Comparison of ENCODE assay signal across 9 mouse cellular contexts in genomic region chr12:112830570-112830969, GRCm38 (mm10). TPM values are rescaled to one million over a fixed set of nuclear protein-coding genes. Genes with fewer than 3 reads are reported as not detected.
DNase-seq lines count a peak whose midpoint lies in the region; ATAC-seq and TF ChIP-seq lines count a peak whose summit lies in the region.
"Had no signal": no experiment of that assay in that cellular context is flagged by ENCODE, and none has a peak within 500 bp of the region (broad histone marks: within the 10 kb centered on the region; RNA-seq: fewer than 3 reads in every experiment).

No protein-coding gene starts in this region.

- no peak overlapping the region for H3K27ac ChIP-seq in forebrain, embryonic 16.5 days (ENCODE audit: low read length)
- H3K27ac ChIP-seq in liver, postnatal 0 days (ENCODE audit: low read depth) = 0 out of 2 replicates have a peak overlapping the region, but pooled peaks have one; percentile 80
- no peak overlapping the region for H3K27ac ChIP-seq in thymus, adult 2 months (ENCODE audit: control insufficient read depth, insufficient read depth, low read length)

- H3K36me3 ChIP-seq in E14TG2a.4 (ENCODE audit: insufficient read depth, low read length) = peaks cover 42% of the 10 kb centered on the region
- no peaks in the 10 kb centered on the region; the same call in 1 of the 2 replicates for H3K36me3 ChIP-seq in forebrain, embryonic 16.5 days (ENCODE audit: control insufficient read depth, insufficient read depth)
- peaks cover 19% of the 10 kb centered on the region for H3K36me3 ChIP-seq in liver, postnatal 0 days (replicated peaks; ENCODE audit: insufficient read depth, low read length)
- peaks cover 5% of the 10 kb centered on the region; the same call in 1 of the 2 replicates for H3K36me3 ChIP-seq in thymus, adult 2 months (ENCODE audit: control insufficient read depth, insufficient read depth, low read length)

- no peak for TF ChIP-seq POLR2A in thymus, adult 2 months (IDR thresholded peaks at IDR 0.05; ENCODE audit: control insufficient read depth, extremely low read depth, insufficient read depth, low read length, poor library complexity)

- WGBS in forebrain, embryonic 16.5 days = 87% methylated on average over 3 of the region's 3 CpGs
- WGBS in liver, postnatal 0 days (ENCODE audit: insufficient replicate concordance) = 87% methylated on average over 3 of the region's 3 CpGs
- WGBS in thymus, adult 2 months = 59% methylated on average over 3 of the region's 3 CpGs

- no peak for TF ChIP-seq CTCF in E14TG2a.4 (conservative IDR thresholded peaks at IDR 0.05; ENCODE audit: low read length)
- no peak for TF ChIP-seq CTCF in liver, postnatal 0 days (IDR thresholded peaks at IDR 0.05; ENCODE audit: low read depth)
- TF ChIP-seq CTCF in thymus, adult 2 months (IDR thresholded peaks at IDR 0.05; ENCODE audit: borderline replicate concordance, control insufficient read depth, extremely low read depth, insufficient read depth, low read length, poor library complexity) = no peak

- H3K9me3 ChIP-seq in E14TG2a.4 (ENCODE audit: low read length) = no peaks in the 10 kb centered on the region
- H3K9me3 ChIP-seq in forebrain, embryonic 16.5 days (ENCODE audit: control insufficient read depth, low read length) = no peaks in the 10 kb centered on the region
- no peaks in the 10 kb centered on the region for H3K9me3 ChIP-seq in liver, postnatal 0 days (ENCODE audit: low read length)

- peak overlapping the region; percentile 77 for H3K9ac ChIP-seq in forebrain, embryonic 16.5 days (replicated peaks; ENCODE audit: low read depth, low read length)
- H3K9ac ChIP-seq in liver, postnatal 0 days (replicated peaks) = peak overlapping the region; percentile 76

- DNase-seq in heart, adult 11 months = peak; percentile 87
- DNase-seq in heart, postnatal 14 days = no peak
- DNase-seq in liver, postnatal 0 days = no peak
- no peak for DNase-seq in thymus, postnatal 0 days (ENCODE audit: low spot score)
- no peak for DNase-seq in spleen, postnatal 4 days (ENCODE audit: low spot score in 2 of 2)
- DNase-seq in thymus, adult 2 months = no peak
- DNase-seq: kidney, postnatal 4 days had no signal

- peak overlapping the region; percentile 71 for H3K4me2 ChIP-seq in forebrain, embryonic 16.5 days (ENCODE audit: low read length)
- H3K4me2 ChIP-seq in liver, postnatal 0 days (ENCODE audit: low read depth, low read length) = peak overlapping the region; percentile 79

- ATAC-seq in forebrain, embryonic 16.5 days = no peak
- no peak for ATAC-seq in liver, postnatal 0 days

- peak overlapping the region; percentile 88 for H3K4me3 ChIP-seq in E14TG2a.4 (replicated peaks; ENCODE audit: low read length)
- peak overlapping the region; percentile 96 for H3K4me3 ChIP-seq in forebrain, embryonic 16.5 days (replicated peaks; ENCODE audit: low read length)
- peak overlapping the region; percentile 86 for H3K4me3 ChIP-seq in liver, postnatal 0 days (ENCODE audit: low read depth, low read length)
- H3K4me3 ChIP-seq in thymus, adult 2 months (ENCODE audit: control insufficient read depth, insufficient read depth, low read length) = no peak overlapping the region

- no peak for TF ChIP-seq EP300 in liver, postnatal 0 days (IDR thresholded peaks at IDR 0.05; ENCODE audit: low read depth)

- H3K27me3 ChIP-seq in E14TG2a.4 (ENCODE audit: insufficient read depth, low read length) = no peaks in the 10 kb centered on the region
- H3K27me3 ChIP-seq in forebrain, embryonic 16.5 days (replicated peaks; ENCODE audit: control insufficient read depth, insufficient read depth, low read length) = no peaks in the 10 kb centered on the region
- H3K27me3 ChIP-seq in liver, postnatal 0 days (ENCODE audit: insufficient read depth, low read length) = no peaks in the 10 kb centered on the region
- H3K27me3 ChIP-seq in thymus, adult 2 months (ENCODE audit: control insufficient read depth, insufficient read depth, low read length) = no peaks in the 10 kb centered on the region

- intact Hi-C loops in heart, postnatal 14 days (cut with DNase I) = no loop called here

- H3K4me1 ChIP-seq in E14TG2a.4 (replicated peaks; ENCODE audit: low read depth, low read length) = peaks cover 59% of the 10 kb centered on the region
- peaks cover 43% of the 10 kb centered on the region for H3K4me1 ChIP-seq in forebrain, embryonic 16.5 days (replicated peaks; ENCODE audit: control insufficient read depth, insufficient read depth, low read length)
- peaks cover 31% of the 10 kb centered on the region for H3K4me1 ChIP-seq in liver, postnatal 0 days (ENCODE audit: insufficient read depth)
- H3K4me1 ChIP-seq in thymus, adult 2 months (replicated peaks; ENCODE audit: control insufficient read depth, insufficient read depth, low read length) = peaks cover 21% of the 10 kb centered on the region

RNA-seq across cellular contexts. Expression of gene Cdca4, which starts 1.3 kb away (rescaled TPM):
- total RNA-seq in heart, postnatal 14 days (2021) = 10 to 100 TPM in 1 of 2 experiments, 1 to 10 TPM in 1; 7.8 to 12.1 TPM
- polyA plus RNA-seq in forebrain, embryonic 16.5 days (2015; fragmentation: Nextera tagmentation; extraction: Ambion mirVana) = 71.0 and 80.9 TPM in 2 replicates
- polyA plus RNA-seq in liver, postnatal 0 days (2015; fragmentation: Nextera tagmentation; extraction: Ambion mirVana) = 29.8 and 30.4 TPM in 2 replicates
- 147 and 151 TPM in 2 replicates for polyA plus RNA-seq in thymus, postnatal 0 days (2015; fragmentation: Nextera tagmentation; extraction: Ambion mirVana)
- polyA plus RNA-seq in thymus, adult 2 months (2012; rRNA removed) = 124 and 126 TPM in 2 replicates

RNA-seq across cellular contexts. Expression of gene Clba1, which starts 21.8 kb away (rescaled TPM):
- total RNA-seq in heart, postnatal 14 days (2021) = 1 to 10 TPM; 1.9 to 2.2 TPM
- polyA plus RNA-seq in forebrain, embryonic 16.5 days (2015; fragmentation: Nextera tagmentation; extraction: Ambion mirVana) = 14.3 and 17.3 TPM in 2 replicates
- polyA plus RNA-seq in liver, postnatal 0 days (2015; fragmentation: Nextera tagmentation; extraction: Ambion mirVana) = 0.69 TPM in 2 replicates
- polyA plus RNA-seq in thymus, postnatal 0 days (2015; fragmentation: Nextera tagmentation; extraction: Ambion mirVana) = 4.8 and 4.9 TPM in 2 replicates
- polyA plus RNA-seq in thymus, adult 2 months (2012; rRNA removed) = 2.8 and 2.9 TPM in 2 replicates

RNA-seq across cellular contexts. Expression of gene Ahnak2, which starts 28.1 kb away (rescaled TPM):
- total RNA-seq in heart, postnatal 14 days (2021) = 10 to 100 TPM; 14.5 to 19.5 TPM
- polyA plus RNA-seq in forebrain, embryonic 16.5 days (2015; fragmentation: Nextera tagmentation; extraction: Ambion mirVana) = 1.2 TPM in 2 replicates
- polyA plus RNA-seq in liver, postnatal 0 days (2015; fragmentation: Nextera tagmentation; extraction: Ambion mirVana) = 0.22 and 0.36 TPM in 2 replicates
- 1.0 and 1.2 TPM in 2 replicates for polyA plus RNA-seq in thymus, postnatal 0 days (2015; fragmentation: Nextera tagmentation; extraction: Ambion mirVana)
- 3.3 and 4.0 TPM in 2 replicates for polyA plus RNA-seq in thymus, adult 2 months (2012; rRNA removed)

RNA-seq across cellular contexts. Expression of gene Gpr132, which starts 37.5 kb away (rescaled TPM):
- total RNA-seq in heart, postnatal 14 days (2021) = 1 to 10 TPM in 1 of 2 experiments, under 1 TPM in 1; 0.22 to 2.0 TPM
- polyA plus RNA-seq in forebrain, embryonic 16.5 days (2015; fragmentation: Nextera tagmentation; extraction: Ambion mirVana) = not detected in 2 replicates
- 0.26 and 0.34 TPM in 2 replicates for polyA plus RNA-seq in liver, postnatal 0 days (2015; fragmentation: Nextera tagmentation; extraction: Ambion mirVana)
- 26.6 and 28.5 TPM in 2 replicates for polyA plus RNA-seq in thymus, postnatal 0 days (2015; fragmentation: Nextera tagmentation; extraction: Ambion mirVana)
- 256 and 265 TPM in 2 replicates for polyA plus RNA-seq in thymus, adult 2 months (2012; rRNA removed)
